Mouse (Mus musculus) MEL (cell line): Measurements from ENCODE around the gene Gm37240. TPM values are rescaled to one million over a fixed set of nuclear protein-coding genes. Genes with fewer than 3 reads are reported as not detected.
A peak's percentile ranks its signal among the peaks of the same experiment; 100 is the strongest.

Source experiments
- DNase-seq: peaks from one replicate; pipeline ENCODE4 v3.0.0; 2011; ENCODE audit warnings: low read depth, low spot score
- H3K27ac ChIP-seq: 2 replicates; pipeline ENCODE4 v1.5.1; 2012; ENCODE audit warnings: low read depth, mild to moderate bottlenecking, control low read depth, low read length, moderate library complexity; ENCODE audit not compliant: control insufficient read depth
- H3K27me3 ChIP-seq, 2 experiments: fragments of 150-350 bp in 1 of 2; sonication (generic) in 1 of 2; 2 replicates each; pipeline ENCODE4 v1.6.1; 2012; ENCODE audit warnings: low read length in 2 of 2, mild to moderate bottlenecking in 2 of 2, improper control_type of control experiment in 1 of 2, moderate library complexity in 1 of 2; ENCODE audit not compliant: insufficient read depth in 2 of 2, control insufficient read depth in 1 of 2
- H3K36me3 ChIP-seq, 2 experiments: 2 replicates each; pipeline ENCODE4 v1.6.1; 2012 to 2014; ENCODE audit warnings: low read length in 2 of 2, improper control_type of control experiment in 1 of 2, inconsistent platforms in 1 of 2, mild to moderate bottlenecking in 1 of 2; ENCODE audit not compliant: insufficient read depth in 2 of 2, control insufficient read depth in 1 of 2
- H3K4me1 ChIP-seq, 2 experiments: fragments of 150-350 bp in 1 of 2; sonication (generic) in 1 of 2; 2 replicates each; pipeline ENCODE4 v1.6.1; 2012; ENCODE audit warnings: low read length in 2 of 2, improper control_type of control experiment in 1 of 2, mild to moderate bottlenecking in 1 of 2; ENCODE audit not compliant: insufficient read depth in 2 of 2, control insufficient read depth in 1 of 2
- H3K4me3 ChIP-seq, 2 experiments: fragments of 150-350 bp in 1 of 2; sonication (generic) in 1 of 2; 2 replicates each; pipeline ENCODE4 v1.5.1; 2012; ENCODE audit warnings: low read depth in 2 of 2, low read length in 2 of 2, mild to moderate bottlenecking in 2 of 2, moderate library complexity in 2 of 2, control low read depth in 1 of 2, improper control_type of control experiment in 1 of 2; ENCODE audit not compliant: control insufficient read depth in 1 of 2, insufficient read depth in 1 of 2
- H3K79me2 ChIP-seq: 2 replicates; pipeline ENCODE4 v1.6.1; 2012; ENCODE audit warnings: mild to moderate bottlenecking, low read length, moderate library complexity; ENCODE audit not compliant: control insufficient read depth, poor library complexity, insufficient read depth
- H3K9ac ChIP-seq: 2 replicates; pipeline ENCODE4 v1.6.1; 2012; ENCODE audit warnings: low read depth, mild to moderate bottlenecking, control low read depth, low read length, moderate library complexity; ENCODE audit not compliant: control insufficient read depth, poor library complexity, severe bottlenecking
- H3K9me3 ChIP-seq: fragments of 150-350 bp; sonication (generic); replicated peaks from 2 replicates; pipeline ENCODE4 v1.6.1; 2012; ENCODE audit warnings: mild to moderate bottlenecking, low read length, improper control_type of control experiment, moderate library complexity; ENCODE audit not compliant: insufficient read depth
- BHLHE40 ChIP-seq: IDR thresholded peaks from 2 replicates; pipeline ENCODE4 v1.6.1; 2012; ENCODE audit warnings: low read depth, mild to moderate bottlenecking, inconsistent platforms, low read length, improper control_type of control experiment, borderline replicate concordance
- CHD2 ChIP-seq: IDR thresholded peaks from 2 replicates; pipeline ENCODE4 v1.6.1; 2011; ENCODE audit warnings: low read length, improper control_type of control experiment
- CTCF ChIP-seq, 3 experiments: IDR thresholded peaks in 2 of 3; conservative IDR thresholded peaks in 1 of 3; 2 replicates each; pipeline ENCODE4 v1.5.1; 2011 to 2012; ENCODE audit warnings: low read length in 3 of 3, low read depth in 2 of 3, mild to moderate bottlenecking in 2 of 3, improper control_type of control experiment in 1 of 3, inconsistent platforms in 1 of 3, mixed read lengths in 1 of 3, moderate library complexity in 1 of 3; ENCODE audit not compliant: control insufficient read depth in 1 of 3, insufficient read depth in 1 of 3, poor library complexity in 1 of 3, severe bottlenecking in 1 of 3
- EP300 ChIP-seq, 2 experiments: IDR thresholded peaks; 2 replicates each; pipeline ENCODE4 v1.6.1; 2011; ENCODE audit warnings: improper control_type of control experiment in 2 of 2, low read length in 2 of 2, low read depth in 1 of 2, mild to moderate bottlenecking in 1 of 2
- ETS1 ChIP-seq: IDR thresholded peaks from 2 replicates; pipeline ENCODE4 v1.6.1; 2012; ENCODE audit warnings: low read depth, mild to moderate bottlenecking, inconsistent platforms, low read length, improper control_type of control experiment, moderate library complexity
- GATA1 ChIP-seq: IDR thresholded peaks from 2 replicates; pipeline ENCODE4 v1.6.1; 2011; ENCODE audit warnings: low read depth, low read length, improper control_type of control experiment
- MAFK ChIP-seq: IDR thresholded peaks from 2 replicates; pipeline ENCODE4 v1.6.1; 2011; ENCODE audit warnings: low read depth, mild to moderate bottlenecking, low read length, improper control_type of control experiment, borderline replicate concordance
- MAZ ChIP-seq: IDR thresholded peaks from 2 replicates; pipeline ENCODE4 v1.6.1; 2012; ENCODE audit warnings: low read depth, mild to moderate bottlenecking, inconsistent platforms, low read length, improper control_type of control experiment
- MXI1 ChIP-seq: IDR thresholded peaks from 2 replicates; pipeline ENCODE4 v1.6.1; 2011; ENCODE audit warnings: mild to moderate bottlenecking, low read depth, low read length, improper control_type of control experiment
- NRF1 ChIP-seq: IDR thresholded peaks from 2 replicates; pipeline ENCODE4 v1.6.1; 2014; ENCODE audit warnings: low read depth, mild to moderate bottlenecking, inconsistent platforms, low read length, improper control_type of control experiment, moderate library complexity; ENCODE audit not compliant: poor library complexity, insufficient read depth, severe bottlenecking
- RCOR1 ChIP-seq: IDR thresholded peaks from 2 replicates; pipeline ENCODE4 v1.6.1; 2012; ENCODE audit warnings: low read depth, mild to moderate bottlenecking, inconsistent platforms, low read length, improper control_type of control experiment
- ZKSCAN1 ChIP-seq: IDR thresholded peaks from 2 replicates; pipeline ENCODE4 v1.6.1; 2012; ENCODE audit warnings: low read depth, mild to moderate bottlenecking, inconsistent platforms, low read length, improper control_type of control experiment, moderate library complexity
- polyA plus RNA-seq, 2 experiments: library from polyadenylated mRNA; stranded (reverse) in 1 of 2; unstranded in 1 of 2; fragments of >175 nt in 1 of 2; fragments of >200 nt in 1 of 2; gene quantifications; 2 replicates each; pipeline versions ENCODE4 v1.2.1 to v1.2.4; 2012; ENCODE audit warnings: low replicate concordance in 2 of 2, low read depth in 1 of 2; ENCODE audit not compliant: insufficient read length in 2 of 2, insufficient read depth in 1 of 2, missing spikeins in 1 of 2
- total RNA-seq: library from RNA; depleted of rRNA; stranded (reverse); fragments of 300-350 nt; gene quantifications from 2 replicates; pipeline ENCODE4 v1.2.3, GENCODE M21; 2012

Gene Gm37240
- total and polyA plus RNA-seq, 3 experiments: 0.04 TPM; not detected in 2

GRCm38 (mm10) chr3:84826405-84826804 lies 1060.9 kb downstream of the Gm37240 start:
- Histone ChIP-seq H3K27ac (no peak overlapping the region), H3K9me3 (no peaks in the 10 kb centered on the region), H3K9ac (no peak overlapping the region), H3K36me3 (peaks cover 2 to 52% of the 10 kb centered on the region in 2 experiments; a peak in 3 of 4 replicates), H3K4me1 (peaks cover 13 to 33% of the 10 kb centered on the region in 2 experiments), H3K4me3 (no peak overlapping the region), H3K79me2 (peaks cover 36% of the 10 kb centered on the region), H3K27me3 (no peaks in the 10 kb centered on the region)
- DNase-seq: peak; percentile 65
- TF ChIP-seq RCOR1 (peak; percentile 8; the same call in 1 of the 2 replicates), GATA1 (no peak), ETS1 (no peak)

GRCm38 (mm10) chr3:84825990-84826389 lies 1061.3 kb downstream of the Gm37240 start:
- Histone ChIP-seq H3K9ac (no peak overlapping the region), H3K79me2 (peaks cover 37% of the 10 kb centered on the region), H3K9me3 (no peaks in the 10 kb centered on the region), H3K27me3 (no peaks in the 10 kb centered on the region), H3K4me1 (peaks cover 13 to 29% of the 10 kb centered on the region in 2 experiments), H3K4me3 (no peak overlapping the region), H3K36me3 (peaks cover 4 to 50% of the 10 kb centered on the region in 2 experiments; a peak in 3 of 4 replicates), H3K27ac (no peak overlapping the region)
- DNase-seq: no peak
- TF ChIP-seq BHLHE40 (no peak), RCOR1 (peak; percentile 25; the same call in 1 of the 2 replicates), EP300 (IDR thresholded peaks at IDR 0.05; ENCODE audit: low read depth in 1 of 2, low read length in 2 of 2) (peak in 1 of 2 experiments; percentile 54; a peak in 2 of 4 replicates), CHD2 (no peak)

- Histone ChIP-seq H3K9ac (no peak overlapping the region), H3K27ac (no peak overlapping the region), H3K9me3 (no peaks in the 10 kb centered on the region), H3K4me1 (peaks cover 16 to 17% of the 10 kb centered on the region in 2 experiments), H3K4me3 (no peak overlapping the region), H3K27me3 (no peaks in the 10 kb centered on the region), H3K79me2 (peaks cover 36% of the 10 kb centered on the region), H3K36me3 (peaks cover 5 to 52% of the 10 kb centered on the region in 2 experiments; a peak in 3 of 4 replicates)
- DNase-seq: no peak
- TF ChIP-seq NRF1 (no peak), EP300 (IDR thresholded peaks at IDR 0.05; ENCODE audit: low read depth in 1 of 2, low read length in 2 of 2) (no peak), CTCF (IDR thresholded peaks at IDR 0.05 in 2 of 3, conservative IDR thresholded peaks at IDR 0.05 in 1 of 3; ENCODE audit: control insufficient read depth in 1 of 3, insufficient read depth in 1 of 3, low read depth in 2 of 3, low read length in 3 of 3, poor library complexity in 1 of 3, severe bottlenecking in 1 of 3) (no peak), ZKSCAN1 (no peak), MXI1 (no peak), MAZ (no peak), MAFK (no peak)
These were observed 1066.6 kb downstream of the Gm37240 start for GRCm38 (mm10) chr3:84820654-84821201.
